Comparison of ENCODE assay signal across 20 mouse cellular contexts in the genomic region with DNA sequence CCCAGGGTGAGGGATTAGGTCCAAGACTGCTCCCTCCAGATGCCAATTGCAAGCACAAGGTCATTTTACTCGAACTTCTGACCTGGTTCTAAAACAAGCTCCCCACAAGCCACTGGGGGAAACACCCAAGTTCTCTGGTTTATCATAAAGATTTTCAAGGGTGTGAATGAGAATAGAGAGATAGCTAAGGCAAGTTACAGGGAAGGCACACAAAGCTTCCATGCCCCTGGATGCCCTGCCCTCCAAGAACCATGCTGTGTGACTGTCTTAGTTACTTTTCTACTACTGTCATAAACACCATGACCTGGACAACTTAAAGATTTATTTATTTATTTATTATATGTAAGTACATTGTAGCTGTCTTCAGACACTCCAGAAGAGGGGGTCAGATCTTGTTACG. TPM values are rescaled to one million over a fixed set of nuclear protein-coding genes. Genes with fewer than 3 reads are reported as not detected.
"Had no signal": no experiment of that assay in that cellular context is flagged by ENCODE, and none has a peak within 500 bp of the region (broad histone marks: within the 10 kb centered on the region; RNA-seq: fewer than 3 reads in every experiment).

No protein-coding gene starts in this region.

- H3K27me3 ChIP-seq: limb, embryonic 13.5 days; megakaryocyte, embryonic 14.5 days; neural tube, embryonic 13.5 days had no signal

- DNase-seq: kidney, adult 2 months; kidney, postnatal 25 days; lung, embryonic 14.5 days; midbrain, embryonic 14.5 days; retina, postnatal 1 day; right cerebral cortex, postnatal 25 days; spleen, adult 18-20 months; thymus, postnatal 25 days had no signal

- H3K27ac ChIP-seq: kidney, postnatal 0 days; limb, embryonic 10.5 days; limb, embryonic 13.5 days; macrophage; neural tube, embryonic 13.5 days; stomach, postnatal 0 days had no signal

- H3K9ac ChIP-seq: limb, embryonic 13.5 days; lung, embryonic 14.5 days; neural tube, embryonic 13.5 days had no signal

- ATAC-seq: intestine, postnatal 0 days; lung, postnatal 0 days had no signal

- H3K4me3 ChIP-seq: limb, embryonic 10.5 days; limb, embryonic 13.5 days; megakaryocyte, embryonic 14.5 days; neural tube, embryonic 13.5 days had no signal

- H3K36me3 ChIP-seq: limb, embryonic 10.5 days; limb, embryonic 13.5 days; neural tube, embryonic 13.5 days had no signal

- H3K4me1 ChIP-seq: limb, embryonic 10.5 days; limb, embryonic 13.5 days; neural tube, embryonic 13.5 days had no signal

- H3K9me3 ChIP-seq: limb, embryonic 10.5 days; limb, embryonic 13.5 days; megakaryocyte, embryonic 14.5 days; neural tube, embryonic 13.5 days had no signal

- H3K4me2 ChIP-seq: limb, embryonic 13.5 days; lung, embryonic 14.5 days; midbrain, embryonic 11.5 days; neural tube, embryonic 13.5 days had no signal

RNA-seq across cellular contexts. Expression of a gene that starts 53.7 kb away (rescaled TPM):
- total RNA-seq: liver, adult 2 months; neutrophil, adult 5-6 weeks had no signal
- polyA plus RNA-seq: liver, adult 2 months; macrophage had no signal
